Mouse (Mus musculus) gastrocnemius, postnatal 4 days (tissue): ENCODE results near the gene Cd244a. TPM values are rescaled to one million over a fixed set of nuclear protein-coding genes. Genes with fewer than 3 reads are reported as not detected.

Experiments
- DNase-seq, 2 experiments: peaks; one replicate each; pipeline ENCODE4 v3.0.0; 2021 to 2022; ENCODE audit warnings: low spot score in 2 of 2, mixed read lengths in 2 of 2
- total RNA-seq, 2 experiments: library from RNA; stranded (reverse); gene quantifications; 2 replicates each; pipeline ENCODE4 v1.2.3; 2021

Gene Cd244a
- total RNA-seq, 2 experiments from 2014 or later, result 0.23 TPM; not detected in 1

DNA sequence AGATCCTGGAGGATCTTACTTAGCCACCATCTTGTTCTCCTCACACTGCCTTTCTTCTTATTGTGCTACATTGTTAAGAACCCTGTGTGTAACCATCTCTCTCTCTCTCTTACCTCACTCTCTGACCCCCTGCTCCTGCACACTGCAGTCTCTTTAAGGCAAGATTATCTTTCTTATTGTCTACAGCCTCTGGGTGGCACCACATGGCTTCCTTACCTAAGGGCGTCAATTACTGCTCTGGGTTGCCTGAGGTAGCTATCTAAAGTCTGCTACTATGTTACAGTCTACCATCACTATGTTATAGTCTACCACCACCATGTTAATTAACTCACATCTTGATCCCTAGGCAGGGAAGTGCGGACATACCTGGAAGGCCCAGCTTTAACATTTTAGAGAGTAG, 9.4 kb downstream of the Cd244a start:
- DNase-seq, result no peak

DNA sequence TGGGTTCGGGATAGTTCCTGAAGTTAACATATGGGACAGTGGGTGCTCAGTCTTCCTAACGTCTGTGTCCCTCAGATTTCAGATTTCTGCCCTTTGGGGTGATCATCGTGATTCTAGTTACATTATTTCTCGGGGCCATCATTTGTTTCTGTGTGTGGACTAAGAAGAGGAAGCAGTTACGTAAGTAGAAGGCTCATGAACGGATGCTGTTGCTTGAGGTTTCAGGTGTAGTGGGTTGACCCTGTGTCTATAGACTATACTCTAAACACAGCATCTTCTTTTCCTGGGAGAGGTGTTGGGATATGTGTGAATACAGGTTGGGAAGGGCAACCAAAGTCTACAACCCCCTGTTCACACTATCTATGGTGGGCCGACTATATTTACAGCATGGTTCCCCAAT, 18.2 kb downstream of the Cd244a start:
- DNase-seq, result no peak

GRCm38 (mm10) chr1:171584584-171584983, 25.6 kb downstream of the Cd244a start:
- no peak for DNase-seq

- DNase-seq, result no peak
Observed at GRCm38 (mm10) chr1:171604686-171605085, 45.7 kb downstream of the Cd244a start.

DNA sequence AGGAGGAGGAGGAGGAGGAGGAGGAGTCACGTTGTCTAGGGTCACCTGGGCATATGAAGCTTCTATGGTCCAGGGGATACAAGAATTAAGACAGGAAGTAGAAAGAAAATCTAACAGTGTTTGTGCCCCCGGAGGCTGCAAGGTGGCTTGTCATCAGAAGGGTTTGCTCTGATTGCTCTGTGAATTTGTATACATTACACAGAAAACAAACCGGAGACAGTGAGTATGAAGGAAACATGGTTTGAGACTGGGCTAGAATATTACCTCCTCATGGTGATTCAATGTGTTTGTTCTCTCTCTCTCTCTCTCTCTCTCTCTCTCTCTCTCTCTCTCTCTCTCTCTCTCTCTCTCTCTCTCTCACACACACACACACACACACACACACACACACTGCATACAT, 47.7 kb downstream of the Cd244a start:
- DNase-seq, result no peak

GRCm38 (mm10) chr1:171607176-171607575, 48.2 kb downstream of the Cd244a start, which contains the start of gene Ly9:
Gene Ly9, minus strand, starts transcription at chr1:171607410.
- DNase-seq, result no peak

DNA sequence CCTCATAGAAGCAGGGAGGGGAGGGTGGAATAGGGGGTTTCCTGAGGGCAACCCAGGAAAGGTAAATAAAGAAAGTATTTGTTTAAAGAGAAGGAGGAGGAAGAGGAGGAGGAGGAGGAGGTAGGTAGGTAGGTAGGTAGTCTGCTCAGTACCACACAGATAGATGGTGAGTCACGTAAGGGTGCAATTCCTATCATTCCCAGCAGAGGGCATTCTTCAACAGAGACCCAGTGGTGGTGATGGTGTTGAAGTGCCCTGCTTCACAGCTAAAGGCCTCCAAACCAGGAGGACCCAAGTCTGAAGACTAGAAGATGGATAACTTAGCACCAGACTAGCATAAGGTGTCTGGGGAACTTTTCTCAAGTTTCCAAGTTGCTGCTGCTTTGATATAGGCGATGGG, 51.0 kb downstream of the Cd244a start:
- DNase-seq, result no peak

DNA sequence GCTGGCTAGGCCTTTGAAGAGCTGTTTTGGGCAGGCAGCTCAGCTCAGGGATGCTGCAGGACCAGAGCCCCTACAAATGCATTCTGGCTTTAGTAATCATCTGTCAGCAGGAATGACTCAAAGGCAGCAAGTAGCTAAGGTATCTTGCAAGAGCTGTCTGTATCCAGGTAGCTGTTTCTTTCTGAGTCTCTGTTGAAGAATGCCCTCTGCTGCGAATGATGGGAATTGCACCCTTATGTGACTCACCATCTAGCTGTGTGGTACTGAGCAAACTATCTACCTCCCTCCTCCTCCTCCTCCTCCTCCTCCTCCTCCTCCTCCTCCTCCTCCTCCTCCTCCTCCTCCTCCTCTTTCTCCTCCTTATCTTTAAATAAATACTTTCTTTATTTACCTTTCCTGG, 51.8 kb downstream of the Cd244a start:
- no peak for DNase-seq

GRCm38 (mm10) chr1:171613962-171614361, 55.0 kb downstream of the Cd244a start:
- no peak for DNase-seq

- no peak for DNase-seq
Observed at GRCm38 (mm10) chr1:171616881-171617515, 58.0 kb downstream of the Cd244a start.

GRCm38 (mm10) chr1:171619001-171619400, 60.0 kb downstream of the Cd244a start:
- DNase-seq, result no peak

DNA sequence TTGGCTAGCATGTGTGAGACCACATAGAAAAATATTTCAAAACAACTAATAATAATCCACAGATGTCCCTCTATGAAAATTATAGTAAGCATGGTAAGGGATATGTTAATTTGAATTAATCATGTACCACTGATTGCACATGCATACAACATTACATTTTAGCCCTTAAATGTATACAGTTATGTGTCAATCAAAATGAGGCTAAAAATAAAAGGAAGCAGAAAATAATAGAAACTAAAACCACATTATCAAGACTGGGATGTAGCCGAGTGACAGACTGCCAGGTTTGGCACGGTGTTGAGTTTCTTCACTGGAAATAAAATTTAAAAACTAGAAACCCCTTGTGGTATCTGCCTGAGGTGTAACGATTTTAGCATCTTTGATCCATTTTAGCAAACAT, 60.7 kb downstream of the Cd244a start:
- no peak for DNase-seq

- DNase-seq, result no peak
Observed at GRCm38 (mm10) chr1:171620091-171620490, 61.1 kb downstream of the Cd244a start.

- DNase-seq, result no peak
Observed at GRCm38 (mm10) chr1:171627801-171628200, 68.8 kb downstream of the Cd244a start.

- DNase-seq, result no peak
Observed at GRCm38 (mm10) chr1:171629168-171629567, 70.2 kb downstream of the Cd244a start.

DNA sequence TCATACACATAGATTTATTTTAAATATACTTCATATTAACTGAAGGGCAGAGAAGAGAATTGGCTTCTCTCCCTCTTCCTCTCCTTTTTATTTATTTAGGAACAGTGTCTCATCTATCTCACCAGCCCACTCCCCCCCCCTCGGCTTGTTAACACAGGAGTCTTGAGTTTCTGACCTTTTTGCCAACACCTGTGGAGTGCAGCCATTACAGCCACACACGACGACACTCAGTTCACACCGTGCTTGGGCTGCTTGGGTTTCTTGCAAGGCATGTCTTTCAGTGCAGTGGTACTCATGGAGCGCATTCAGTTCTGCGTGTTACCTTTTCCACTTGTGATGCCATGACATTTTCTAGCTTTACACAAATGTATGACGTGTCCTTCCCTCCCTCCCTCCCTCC, 71.0 kb downstream of the Cd244a start:
- DNase-seq, result no peak

- DNase-seq, result no peak
Observed at GRCm38 (mm10) chr1:171630912-171631311, 71.9 kb downstream of the Cd244a start.

- DNase-seq, result no peak
Observed at GRCm38 (mm10) chr1:171631447-171631846, 72.5 kb downstream of the Cd244a start.

GRCm38 (mm10) chr1:171635696-171636095, 76.7 kb downstream of the Cd244a start:
- DNase-seq, result no peak

DNA sequence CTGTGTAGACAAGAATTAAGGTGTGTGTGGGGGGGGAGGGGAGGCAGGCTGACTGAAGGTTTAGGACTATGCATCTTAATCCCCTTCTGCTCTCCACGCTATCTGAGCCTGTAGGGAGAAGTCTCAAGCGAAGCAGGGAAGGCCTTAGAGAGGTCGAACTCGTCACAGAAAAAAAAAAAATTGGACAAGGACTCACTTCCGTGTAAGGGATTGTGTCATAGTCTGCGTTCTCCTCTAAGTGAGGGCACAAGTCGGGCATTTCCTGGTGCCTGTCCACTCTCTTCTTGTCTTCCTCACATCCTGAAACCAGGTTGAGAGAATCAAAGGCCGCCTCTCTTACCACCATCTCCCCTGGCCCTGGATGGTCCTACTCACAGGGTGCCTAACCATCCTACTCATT, 78.1 kb downstream of the Cd244a start:
- no peak for DNase-seq

- DNase-seq, result no peak
Observed at GRCm38 (mm10) chr1:171638686-171639085, 79.7 kb downstream of the Cd244a start.

GRCm38 (mm10) chr1:171640796-171641195, 81.8 kb downstream of the Cd244a start:
- DNase-seq, result no peak

- no peak for DNase-seq
Observed at GRCm38 (mm10) chr1:171643612-171644011, 84.6 kb downstream of the Cd244a start.
